Mouse (Mus musculus) naive thymus-derived CD4-positive, alpha-beta T cell, adult 5 months (primary cell): ENCODE measurements around the gene Terb2. TPM values are rescaled to one million over a fixed set of nuclear protein-coding genes. Genes with fewer than 3 reads are reported as not detected.

Experiments used
- polyA plus RNA-seq: library from polyadenylated mRNA; unstranded; fragments of 100-300 nt; shearing (Covaris generic); gene quantifications from one replicate; pipeline ENCODE4 v1.2.1, GENCODE M21; 2017

Terb2 gene
- not detected for polyA plus RNA-seq

DNA sequence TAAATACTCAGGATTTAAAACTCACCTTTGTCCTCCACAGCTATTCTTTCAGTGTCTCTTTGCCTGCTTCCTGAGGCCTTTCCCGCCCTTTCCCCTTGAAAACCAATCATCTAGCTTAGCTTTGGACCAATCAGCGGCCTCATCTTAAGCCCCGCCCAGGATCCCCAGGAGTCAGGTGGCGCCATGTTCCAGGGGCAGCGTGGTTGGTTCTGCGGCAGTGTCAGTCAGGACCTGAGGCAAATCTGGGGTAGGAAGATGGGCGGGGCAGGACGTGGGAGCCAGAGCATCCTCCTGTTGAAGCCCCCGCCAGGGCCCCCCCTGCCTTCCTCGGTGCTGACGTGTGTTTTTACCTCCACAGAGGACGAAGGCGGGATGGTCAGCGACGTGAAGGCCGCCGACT, at the start of gene Terb2, which contains the start of gene Patl2:
Gene Terb2 (plus strand): TSS at position 167 of the 400 bp plus-strand sequence.
Gene Patl2 (minus strand): TSS at position 84 of the 400 bp plus-strand sequence.

GRCm38 (mm10) chr2:122147508-122148241, 38.4 kb upstream of the Terb2 start, which contains the start of gene B2m:
B2m (plus strand) TSS chr2:122147686.

GRCm38 (mm10) chr2:122160680-122161079, 25.4 kb upstream of the Terb2 start, which contains the start of gene Trim69:
Trim69 (plus strand) TSS chr2:122160700.

DNA sequence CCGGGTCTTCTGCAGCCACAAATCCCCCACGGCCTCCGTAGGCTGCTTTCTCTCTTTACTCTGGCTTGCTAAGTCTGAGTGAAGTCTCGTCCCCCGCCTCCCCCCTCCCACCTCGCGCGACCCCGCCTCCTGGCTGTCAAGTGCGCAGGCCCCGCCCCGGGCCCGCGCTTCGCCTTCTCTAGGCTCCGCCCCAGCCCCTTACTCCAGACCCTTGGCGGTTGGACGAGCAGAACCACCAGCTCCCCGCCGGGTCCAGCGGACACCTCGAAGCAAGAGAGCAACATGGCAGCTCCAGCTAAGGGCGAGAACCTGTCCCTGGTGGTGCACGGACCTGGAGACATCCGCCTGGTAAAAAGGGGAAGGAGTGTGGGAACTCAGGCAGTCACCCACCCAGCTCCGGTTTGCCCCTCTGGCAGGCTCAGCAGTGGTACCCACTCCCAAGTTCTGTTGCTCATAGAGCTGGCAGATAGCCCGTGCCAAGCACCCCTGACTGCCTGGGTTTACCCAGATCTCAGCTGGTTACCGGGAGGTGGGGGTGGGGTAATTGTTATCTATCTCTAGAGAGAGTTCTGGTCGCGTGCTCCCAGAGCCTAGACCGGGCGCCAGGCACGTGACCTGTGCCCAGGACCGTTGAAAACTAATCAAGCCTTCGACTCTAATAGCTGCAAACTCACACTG, 48.7 kb downstream of the Terb2 start, which contains the start of gene Sord:
Gene Sord (plus strand): TSS at position 139 of the 678 bp plus-strand sequence.

Other genes with a start within 250 kb of the Terb2 start
- gene Ctdspl2, start 230.3 kb upstream of the Terb2 start, polyA plus RNA-seq: 55.5 TPM
- gene Mageb3, start 230.2 kb upstream of the Terb2 start, polyA plus RNA-seq: not detected
- gene Eif3j1, start 157.7 kb upstream of the Terb2 start, polyA plus RNA-seq: 23.7 TPM
- 15.3 TPM for gene Spg11, start 67.9 kb upstream of the Terb2 start, polyA plus RNA-seq
- 5,735 TPM for gene B2m, start 38.6 kb upstream of the Terb2 start, polyA plus RNA-seq
- gene Trim69, start 25.6 kb upstream of the Terb2 start, polyA plus RNA-seq: 0.20 TPM
- gene Patl2, start 83 bp upstream of the Terb2 start, polyA plus RNA-seq: 0.61 TPM
- gene Sord, start 48.5 kb downstream of the Terb2 start, polyA plus RNA-seq: 3.7 TPM
- not detected for gene Duox2, start 112.2 kb downstream of the Terb2 start, polyA plus RNA-seq
- not detected for gene Duoxa2, start 112.6 kb downstream of the Terb2 start, polyA plus RNA-seq
- gene Duoxa1, start 127.5 kb downstream of the Terb2 start, polyA plus RNA-seq: not detected
- not detected for gene Duox1, start 129.4 kb downstream of the Terb2 start, polyA plus RNA-seq
- gene Shf, start 182.9 kb downstream of the Terb2 start, polyA plus RNA-seq: 6.5 TPM
- gene Slc28a2, start 240.2 kb downstream of the Terb2 start, polyA plus RNA-seq: 259 TPM